Mouse (Mus musculus): ENCODE results near the gene Sipa1l3. TPM values are rescaled to one million over a fixed set of nuclear protein-coding genes. Genes with fewer than 3 reads are reported as not detected.
A peak's percentile ranks its signal among the peaks of the same experiment; 100 is the strongest.

Gene Sipa1l3
- polyA plus RNA-seq, 1 experiment from 2014 or later: 9.7 TPM

- DNase-seq (ENCODE audit: low spot score) (no peak), ATAC-seq (ENCODE audit: low FRiP score, low TSS enrichment) (no peak)
- no peak for TF ChIP-seq CTCF (IDR thresholded peaks at IDR 0.05; ENCODE audit: low read depth)
- TF ChIP-seq EP300 (optimal IDR thresholded peaks at IDR 0.05): no peak
- Histone ChIP-seq H3K27me3 (ENCODE audit: control insufficient read depth, insufficient read depth, low read length) (no peaks in the 10 kb centered on the region), H3K9me3 (ENCODE audit: control insufficient read depth, low read length) (no peaks in the 10 kb centered on the region), H3K4me3 (ENCODE audit: low read depth, low read length) (no peak overlapping the region), H3K4me2 (replicated peaks; ENCODE audit: low read depth) (no peak overlapping the region), H3K4me1 (replicated peaks; ENCODE audit: control insufficient read depth, insufficient read depth) (no peaks in the 10 kb centered on the region), H3K9ac (ENCODE audit: low read length) (no peak overlapping the region), H3K27ac (replicated peaks) (no peak overlapping the region), H3K36me3 (ENCODE audit: control insufficient read depth, insufficient read depth, low read length) (no peaks in the 10 kb centered on the region; the same call in 1 of the 2 replicates)
- WGBS: 89% methylated on average over 4 of the region's 4 CpGs
Observed at GRCm38 (mm10) chr7:29402015-29402414, 116.4 kb downstream of the Sipa1l3 start.

DNA sequence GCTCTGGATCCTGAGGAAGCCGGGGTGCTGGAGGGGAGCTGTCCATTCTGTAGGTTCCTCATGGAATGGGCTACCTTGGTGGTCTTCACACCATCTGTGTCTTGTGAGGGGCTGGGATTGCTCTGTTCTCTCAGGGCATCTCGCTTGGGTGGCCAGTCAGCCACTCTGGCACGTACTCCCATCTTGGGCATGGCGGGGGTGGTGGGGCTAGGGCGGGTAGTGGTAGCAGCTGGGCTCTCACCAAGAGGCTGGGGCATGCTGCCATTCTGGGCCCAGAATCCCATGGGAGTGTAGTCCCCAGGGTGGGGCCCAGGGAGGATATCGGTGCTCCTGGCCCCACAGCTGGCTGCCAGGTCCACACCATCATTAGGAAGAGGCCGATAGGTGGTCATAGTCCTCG, 118.0 kb downstream of the Sipa1l3 start:
- peaks cover 3% of the 10 kb centered on the region; the same call in 1 of the 2 replicates for H3K36me3 ChIP-seq (ENCODE audit: control insufficient read depth, insufficient read depth, low read length)
- H3K9ac ChIP-seq (ENCODE audit: low read length): no peak overlapping the region
- H3K4me1 ChIP-seq (replicated peaks; ENCODE audit: control insufficient read depth, insufficient read depth): no peaks in the 10 kb centered on the region
- ATAC-seq (ENCODE audit: low FRiP score, low TSS enrichment) (no peak), DNase-seq (ENCODE audit: low spot score) (no peak)
- H3K27me3 ChIP-seq (ENCODE audit: control insufficient read depth, insufficient read depth, low read length): no peaks in the 10 kb centered on the region
- WGBS: 96% methylated on average over 8 of the region's 8 CpGs
- H3K4me3 ChIP-seq (ENCODE audit: low read depth, low read length): no peak overlapping the region
- H3K27ac ChIP-seq (replicated peaks): no peak overlapping the region
- H3K9me3 ChIP-seq (ENCODE audit: control insufficient read depth, low read length): no peaks in the 10 kb centered on the region
- no peak overlapping the region for H3K4me2 ChIP-seq (replicated peaks; ENCODE audit: low read depth)
- TF ChIP-seq CTCF (IDR thresholded peaks at IDR 0.05; ENCODE audit: low read depth) (no peak), EP300 (optimal IDR thresholded peaks at IDR 0.05) (no peak)

GRCm38 (mm10) chr7:29399056-29399455, 119.4 kb downstream of the Sipa1l3 start:
- 93% methylated on average over 8 of the region's 9 CpGs for WGBS
- no peak overlapping the region for H3K4me2 ChIP-seq (replicated peaks; ENCODE audit: low read depth)
- no peak overlapping the region for H3K27ac ChIP-seq (replicated peaks)
- H3K4me3 ChIP-seq (ENCODE audit: low read depth, low read length): no peak overlapping the region
- no peaks in the 10 kb centered on the region for H3K27me3 ChIP-seq (ENCODE audit: control insufficient read depth, insufficient read depth, low read length)
- no peak for ATAC-seq (ENCODE audit: low FRiP score, low TSS enrichment)
- H3K4me1 ChIP-seq (replicated peaks; ENCODE audit: control insufficient read depth, insufficient read depth): no peaks in the 10 kb centered on the region
- peaks cover 8% of the 10 kb centered on the region; the same call in 1 of the 2 replicates for H3K36me3 ChIP-seq (ENCODE audit: control insufficient read depth, insufficient read depth, low read length)
- TF ChIP-seq CTCF (IDR thresholded peaks at IDR 0.05; ENCODE audit: low read depth) (no peak), EP300 (optimal IDR thresholded peaks at IDR 0.05) (no peak)
- H3K9ac ChIP-seq (ENCODE audit: low read length): no peak overlapping the region
- DNase-seq (ENCODE audit: low spot score): no peak
- H3K9me3 ChIP-seq (ENCODE audit: control insufficient read depth, low read length): no peaks in the 10 kb centered on the region

- Histone ChIP-seq H3K9ac (ENCODE audit: low read length) (no peak overlapping the region), H3K27me3 (ENCODE audit: control insufficient read depth, insufficient read depth, low read length) (no peaks in the 10 kb centered on the region), H3K4me3 (ENCODE audit: low read depth, low read length) (no peak overlapping the region), H3K36me3 (ENCODE audit: control insufficient read depth, insufficient read depth, low read length) (peaks cover 8% of the 10 kb centered on the region; the same call in 1 of the 2 replicates), H3K4me1 (replicated peaks; ENCODE audit: control insufficient read depth, insufficient read depth) (no peaks in the 10 kb centered on the region), H3K4me2 (replicated peaks; ENCODE audit: low read depth) (no peak overlapping the region), H3K27ac (replicated peaks) (no peak overlapping the region), H3K9me3 (ENCODE audit: control insufficient read depth, low read length) (no peaks in the 10 kb centered on the region)
- no peak for DNase-seq (ENCODE audit: low spot score)
- no peak; the same call in 1 of the 2 replicates for ATAC-seq (ENCODE audit: low FRiP score, low TSS enrichment)
- WGBS: 40% methylated on average over 3 of the region's 3 CpGs
- TF ChIP-seq EP300 (optimal IDR thresholded peaks at IDR 0.05): no peak
- TF ChIP-seq CTCF (IDR thresholded peaks at IDR 0.05; ENCODE audit: low read depth): no peak
Observed at GRCm38 (mm10) chr7:29397486-29397885, 121.0 kb downstream of the Sipa1l3 start.

DNA sequence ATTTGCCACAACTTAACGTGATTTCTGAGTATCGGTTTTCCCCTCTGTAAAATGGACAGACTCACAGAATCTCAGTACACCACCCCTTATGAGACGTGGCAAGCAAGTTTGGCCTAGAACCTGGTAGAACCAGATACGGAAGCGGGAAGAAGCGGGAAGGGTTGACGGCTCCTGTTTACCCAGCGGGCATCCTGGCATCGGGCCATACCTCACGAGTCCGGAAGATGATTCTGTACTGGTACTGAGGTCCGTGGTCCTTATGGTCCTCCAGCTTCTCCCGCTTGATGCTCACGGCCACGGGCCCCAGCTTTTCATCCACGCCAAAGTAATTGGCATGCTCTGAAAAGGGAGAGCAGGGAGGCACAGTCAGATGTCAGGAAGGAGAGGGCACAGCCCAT, 121.5 kb downstream of the Sipa1l3 start:
- Histone ChIP-seq H3K36me3 (ENCODE audit: control insufficient read depth, insufficient read depth, low read length) (peaks cover 8% of the 10 kb centered on the region; the same call in 1 of the 2 replicates), H3K9me3 (ENCODE audit: control insufficient read depth, low read length) (no peaks in the 10 kb centered on the region), H3K4me3 (ENCODE audit: low read depth, low read length) (no peak overlapping the region), H3K27ac (replicated peaks) (no peak overlapping the region), H3K4me1 (replicated peaks; ENCODE audit: control insufficient read depth, insufficient read depth) (no peaks in the 10 kb centered on the region), H3K9ac (ENCODE audit: low read length) (no peak overlapping the region), H3K4me2 (replicated peaks; ENCODE audit: low read depth) (no peak overlapping the region), H3K27me3 (ENCODE audit: control insufficient read depth, insufficient read depth, low read length) (no peaks in the 10 kb centered on the region)
- no peak for ATAC-seq (ENCODE audit: low FRiP score, low TSS enrichment)
- WGBS: 80% methylated on average over 16 of the region's 16 CpGs
- DNase-seq (ENCODE audit: low spot score): no peak
- no peak for TF ChIP-seq EP300 (optimal IDR thresholded peaks at IDR 0.05)
- TF ChIP-seq CTCF (IDR thresholded peaks at IDR 0.05; ENCODE audit: low read depth): no peak

GRCm38 (mm10) chr7:29396216-29396942, 122.1 kb downstream of the Sipa1l3 start:
- H3K4me1 ChIP-seq (replicated peaks; ENCODE audit: control insufficient read depth, insufficient read depth): no peaks in the 10 kb centered on the region
- ATAC-seq (ENCODE audit: low FRiP score, low TSS enrichment): no peak; the same call in 1 of the 2 replicates
- peak; percentile 30 for DNase-seq (ENCODE audit: low spot score)
- H3K27me3 ChIP-seq (ENCODE audit: control insufficient read depth, insufficient read depth, low read length): no peaks in the 10 kb centered on the region
- no peak overlapping the region for H3K9ac ChIP-seq (ENCODE audit: low read length)
- no peaks in the 10 kb centered on the region for H3K9me3 ChIP-seq (ENCODE audit: control insufficient read depth, low read length)
- H3K4me2 ChIP-seq (replicated peaks; ENCODE audit: low read depth): no peak overlapping the region
- no peak for TF ChIP-seq CTCF (IDR thresholded peaks at IDR 0.05; ENCODE audit: low read depth)
- TF ChIP-seq EP300 (optimal IDR thresholded peaks at IDR 0.05): no peak
- no peak overlapping the region for H3K4me3 ChIP-seq (ENCODE audit: low read depth, low read length)
- peak overlapping the region; percentile 20; the same call in 1 of the 2 replicates for H3K27ac ChIP-seq (replicated peaks)
- 81% methylated on average over 12 of the region's 12 CpGs for WGBS
- peaks cover 8% of the 10 kb centered on the region; the same call in 1 of the 2 replicates for H3K36me3 ChIP-seq (ENCODE audit: control insufficient read depth, insufficient read depth, low read length)

Measured in stomach, postnatal 0 days (tissue).